Mouse (Mus musculus) kidney, adult 2 months (tissue): ENCODE measurements at regions not wholly inside any gene's neighbourhood (a gene's known extent, or its start where the extent isn't known, plus 50 kb on each side); places are given as distances from the start of the nearest gene placed in this dataset.

ENCODE experiments used
- CTCF ChIP-seq: fragments of 200-500 bp; conservative IDR thresholded peaks from 2 replicates; pipeline ENCODE4 v1.5.1; 2011; ENCODE audit warnings: low read depth, mild to moderate bottlenecking, control low read depth, low read length, moderate library complexity, mixed read lengths; ENCODE audit not compliant: insufficient read depth, insufficient read length
- POLR2A ChIP-seq: fragments of 200-500 bp; IDR thresholded peaks from one replicate; pipeline ENCODE4 v1.6.1; 2011; ENCODE audit warnings: low read depth, low read length, control low read depth

DNA sequence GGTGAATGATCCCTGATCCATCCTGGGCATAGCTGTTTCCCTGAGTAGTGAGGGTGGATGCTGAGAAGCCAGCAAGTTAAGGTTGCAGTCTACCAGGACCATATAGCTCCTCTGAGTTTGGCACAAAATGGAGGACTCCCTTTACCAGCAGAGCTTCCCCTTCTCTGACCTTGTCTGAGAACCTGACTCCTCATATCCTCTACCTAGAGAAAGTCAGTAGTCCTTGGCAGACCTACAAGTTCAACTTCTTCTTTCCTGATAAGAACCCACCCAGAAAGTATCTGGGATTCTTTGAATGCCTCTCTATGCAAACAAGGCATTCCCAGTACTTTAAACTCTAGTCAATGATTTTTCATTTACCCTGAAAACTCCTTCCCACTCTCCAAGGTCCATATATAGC, 193.3 kb upstream of the Egln3 start:
- TF ChIP-seq CTCF (no peak), POLR2A (no peak)
